Mouse (Mus musculus): Measurements from ENCODE around the gene Tmem116. TPM values are rescaled to one million over a fixed set of nuclear protein-coding genes. Genes with fewer than 3 reads are reported as not detected.

Gene Tmem116
- 1.7 and 2.2 TPM in 2 replicates for polyA plus RNA-seq (2012; rRNA removed; ENCODE audit: low replicate concordance)

DNA sequence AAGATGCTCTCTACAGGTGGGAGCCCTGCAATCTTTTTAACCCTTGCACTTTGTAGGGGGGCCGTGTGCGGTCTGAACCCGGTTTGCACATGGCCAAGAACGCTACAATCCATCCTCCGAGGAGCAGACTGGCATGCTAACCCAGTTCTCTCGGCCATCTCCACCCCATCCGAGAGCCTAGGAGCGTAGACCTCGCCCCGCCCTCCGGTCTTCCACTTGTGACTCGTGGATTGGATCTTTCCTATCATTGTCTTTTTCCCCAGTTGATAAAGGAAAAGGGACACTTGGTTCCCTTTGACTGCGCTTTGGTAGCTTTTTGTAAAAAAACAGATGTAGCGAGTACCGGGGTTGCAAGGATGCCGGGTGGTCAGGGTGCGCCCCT, at the start of gene Tmem116:
Tmem116 (plus strand) TSS at position 250 of the 382 bp plus-strand sequence.

DNA sequence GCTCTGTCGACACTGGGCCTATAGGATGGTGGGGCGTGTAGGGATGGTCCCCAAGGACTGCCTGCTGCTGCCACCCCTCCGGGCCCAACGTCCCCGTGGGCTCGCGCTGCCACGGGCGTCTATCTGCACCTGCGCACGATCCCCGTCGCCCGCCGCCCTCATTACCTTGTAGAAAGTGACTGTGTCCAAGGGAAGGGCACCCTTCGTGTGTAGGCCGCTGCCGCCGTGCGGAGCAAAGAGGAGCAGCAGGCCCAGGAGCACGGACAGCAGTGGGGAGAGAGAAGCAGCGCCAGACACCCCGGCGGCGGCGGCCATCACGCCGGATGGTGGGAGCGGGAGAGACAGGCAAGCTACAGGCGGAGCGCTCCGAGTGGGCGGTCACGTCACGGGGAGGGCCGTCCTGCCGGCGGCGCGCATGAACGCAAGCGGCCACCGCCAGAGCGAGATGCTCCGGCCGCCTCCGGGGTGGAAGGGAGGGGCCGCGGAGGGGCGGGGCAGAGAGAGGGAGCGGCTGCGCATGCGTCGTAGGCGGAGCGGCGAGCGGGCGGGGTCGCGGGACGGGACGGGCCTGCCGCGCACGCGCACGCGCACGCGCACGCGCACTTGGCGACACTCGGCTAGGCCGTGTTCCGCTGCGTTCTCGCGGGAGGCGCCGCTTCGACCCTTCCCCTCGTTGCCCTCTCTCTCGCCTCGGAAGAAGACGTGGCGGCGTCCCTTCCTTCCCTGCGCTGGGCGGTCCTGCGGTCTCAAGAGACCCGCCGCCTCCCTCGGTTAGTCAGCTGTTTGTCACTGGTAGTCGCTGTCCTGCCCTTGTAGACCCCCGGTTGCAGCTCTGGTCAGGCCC, 555 bp downstream of the Tmem116 start, which contains the start of gene Erp29:
Erp29 (minus strand) TSS at position 481 of the 844 bp plus-strand sequence.

DNA sequence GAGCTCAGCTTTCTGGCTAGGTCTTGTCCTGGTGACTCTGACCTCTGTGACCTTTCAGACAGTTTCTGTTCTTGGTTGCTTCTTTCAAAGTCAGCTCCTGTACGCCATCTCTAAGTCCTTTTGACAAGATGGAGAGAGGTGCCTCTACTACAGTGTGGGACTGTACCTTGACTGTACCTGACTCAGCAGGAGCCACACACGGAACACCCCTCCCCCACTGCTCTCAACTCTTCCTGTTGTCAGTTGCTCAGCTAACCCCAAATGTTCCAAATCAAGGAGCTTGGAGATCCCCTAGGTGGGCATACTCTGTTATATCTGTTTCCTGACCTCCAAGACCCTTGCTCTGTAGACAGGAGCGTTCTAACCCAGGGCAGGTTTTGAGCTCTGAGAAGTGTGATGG, 51.5 kb downstream of the Tmem116 start, which contains the start of gene Adam1b:
Adam1b (minus strand) TSS at position 205 of the 400 bp plus-strand sequence.

DNA sequence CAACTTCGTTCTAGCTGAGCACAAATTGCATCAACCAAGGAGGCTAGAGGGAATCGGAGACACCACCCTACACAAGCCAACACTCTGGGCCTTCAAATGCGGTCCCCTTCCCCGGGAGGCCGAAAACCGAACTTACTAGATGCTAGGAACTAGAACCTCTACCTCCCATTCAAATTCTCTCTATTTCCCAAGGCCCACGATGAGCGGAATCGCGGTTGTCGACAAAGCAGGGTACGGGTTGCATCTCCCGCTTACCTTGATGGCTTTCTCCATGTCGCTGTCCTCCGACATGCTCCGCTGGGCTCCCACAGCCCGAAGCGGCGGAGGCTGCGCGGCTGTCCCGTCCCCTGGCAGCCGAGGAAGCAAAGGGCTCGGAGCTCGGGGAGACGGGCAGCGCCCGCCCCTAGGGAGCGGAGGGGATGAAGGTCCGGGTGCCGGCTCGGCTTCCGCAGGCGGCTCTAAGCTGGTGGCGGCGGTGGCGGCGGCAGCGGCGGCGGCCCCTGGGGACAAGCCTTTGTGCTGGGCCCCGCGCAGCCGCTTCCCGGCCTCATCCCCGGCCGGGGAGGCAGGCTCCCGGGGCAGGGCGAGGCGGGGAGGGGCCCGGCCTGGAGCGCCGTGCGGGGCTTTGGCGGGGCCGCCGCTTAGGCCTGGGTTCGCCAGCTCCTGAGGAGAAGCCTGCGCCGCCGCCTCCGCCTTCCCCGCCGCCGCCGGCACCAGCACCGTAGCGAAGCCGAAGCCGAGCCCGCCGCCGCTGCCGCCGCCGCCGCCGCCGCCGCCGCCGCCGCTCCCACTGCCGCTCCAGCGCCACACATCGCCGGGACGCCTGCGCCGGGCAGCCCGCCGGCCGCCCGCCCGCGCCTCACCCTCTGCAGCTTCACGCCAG, 93.5 kb downstream of the Tmem116 start, which contains the start of the genes Adam1a and Gm42878:
Adam1a (minus strand) TSS at position 573 of the 883 bp plus-strand sequence.
Gm42878 (minus strand) TSS at position 573 of the 883 bp plus-strand sequence.

DNA sequence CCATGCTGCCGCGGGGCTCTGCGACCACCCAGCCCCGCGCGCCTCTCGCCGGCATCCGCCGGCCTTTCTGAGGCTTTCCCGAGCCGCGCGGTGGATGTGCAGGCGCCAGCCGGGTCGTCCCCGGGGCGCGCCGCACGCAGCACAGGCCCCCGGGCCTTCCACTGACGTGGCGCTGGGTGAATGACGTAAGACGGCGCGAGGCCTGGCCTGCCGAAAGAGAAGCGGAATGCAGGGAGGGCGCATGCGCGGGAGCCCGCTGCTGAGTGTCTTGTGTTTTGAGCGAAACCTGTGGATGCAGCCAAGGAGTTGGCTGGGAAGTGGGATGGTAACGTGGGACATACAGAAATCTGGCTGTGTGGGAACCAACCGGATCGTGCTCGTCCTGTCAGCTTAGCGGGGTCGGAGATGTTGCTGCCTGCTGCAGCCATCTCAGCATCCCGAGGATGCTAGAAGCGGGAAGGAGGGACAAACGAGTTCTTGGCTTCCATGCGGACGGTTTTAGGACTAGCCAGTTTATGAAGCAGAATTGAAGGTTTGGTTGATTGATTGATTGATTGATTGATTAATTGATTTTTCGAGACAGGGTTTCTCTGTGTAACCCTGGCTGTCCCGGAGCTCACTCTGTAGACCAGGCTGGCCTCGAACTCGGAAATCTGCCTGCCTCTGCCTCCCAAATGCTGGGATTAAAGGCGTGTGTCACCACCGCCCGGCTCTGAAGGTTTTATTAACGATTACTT, 94.3 kb downstream of the Tmem116 start, which contains the start of gene Mapkapk5:
Mapkapk5 (minus strand) TSS at position 113 of the 737 bp plus-strand sequence.

Other genes starting within 250 kb of the Tmem116 start
- 271 and 507 TPM in 2 replicates for gene Rpl6, start 247.4 kb upstream of the Tmem116 start, polyA plus RNA-seq (2012; rRNA removed; ENCODE audit: low replicate concordance)
- 17.0 and 17.2 TPM in 2 replicates for gene Hectd4, start 231.7 kb upstream of the Tmem116 start, polyA plus RNA-seq (2012; rRNA removed; ENCODE audit: low replicate concordance)
- 99.1 and 169 TPM in 2 replicates for gene Trafd1, start 66.3 kb upstream of the Tmem116 start, polyA plus RNA-seq (2012; rRNA removed; ENCODE audit: low replicate concordance)
- gene Naa25, start 54.0 kb upstream of the Tmem116 start, polyA plus RNA-seq (2012; rRNA removed; ENCODE audit: low replicate concordance): 8.0 and 18.1 TPM in 2 replicates
- gene Erp29, start 613 bp downstream of the Tmem116 start, polyA plus RNA-seq (2012; rRNA removed; ENCODE audit: low replicate concordance): 57.6 and 60.9 TPM in 2 replicates
- gene Adam1b, start 51.5 kb downstream of the Tmem116 start, polyA plus RNA-seq (2012; rRNA removed; ENCODE audit: low replicate concordance): not detected in 2 replicates
- 5.4 and 5.8 TPM in 2 replicates for gene Adam1a, start 93.6 kb downstream of the Tmem116 start, polyA plus RNA-seq (2012; rRNA removed; ENCODE audit: low replicate concordance)
- gene Gm42878, start 93.6 kb downstream of the Tmem116 start, polyA plus RNA-seq (2012; rRNA removed; ENCODE audit: low replicate concordance): 0.20 and 0.35 TPM in 2 replicates
- gene Mapkapk5, start 94.0 kb downstream of the Tmem116 start, polyA plus RNA-seq (2012; rRNA removed; ENCODE audit: low replicate concordance): 56.5 and 56.7 TPM in 2 replicates
- 885 and 1,194 TPM in 2 replicates for gene Aldh2, start 141.9 kb downstream of the Tmem116 start, polyA plus RNA-seq (2012; rRNA removed; ENCODE audit: low replicate concordance)
- 14.6 and 40.9 TPM in 2 replicates for gene Acad12, start 167.0 kb downstream of the Tmem116 start, polyA plus RNA-seq (2012; rRNA removed; ENCODE audit: low replicate concordance)
- gene Acad10, start 208.6 kb downstream of the Tmem116 start, polyA plus RNA-seq (2012; rRNA removed; ENCODE audit: low replicate concordance): 12.5 and 12.6 TPM in 2 replicates
- gene Brap, start 208.7 kb downstream of the Tmem116 start, polyA plus RNA-seq (2012; rRNA removed; ENCODE audit: low replicate concordance): 25.7 and 28.2 TPM in 2 replicates